Mouse (Mus musculus) lung, embryonic 15.5 days (tissue): ENCODE data around the gene Notch2. TPM values are rescaled to one million over a fixed set of nuclear protein-coding genes. Genes with fewer than 3 reads are reported as not detected.

ENCODE experiments used
- ATAC-seq: fragments of 200-750 bp; cut with Nextera tagmentation; 2 replicates; pipeline ENCODE4 v1.8.0; 2017; ENCODE audit warnings: moderate number of reproducible peaks, borderline replicate concordance; ENCODE audit not compliant: low FRiP score, low TSS enrichment; ENCODE audit errors: extremely low read depth
- H3K27ac ChIP-seq: fragments of 300-500 bp; sonication (generic); 2 replicates; pipeline ENCODE4 v1.5.1; 2015; ENCODE audit warnings: moderate library complexity, mild to moderate bottlenecking, inconsistent platforms
- H3K27me3 ChIP-seq: fragments of 300-500 bp; sonication (generic); 2 replicates; pipeline ENCODE4 v1.6.1; 2015; ENCODE audit warnings: inconsistent platforms
- H3K36me3 ChIP-seq: fragments of 300-500 bp; sonication (generic); 2 replicates; pipeline ENCODE4 v1.6.1; 2015; ENCODE audit warnings: inconsistent platforms
- H3K4me1 ChIP-seq: fragments of 300-500 bp; sonication (generic); 2 replicates; pipeline ENCODE4 v1.6.1; 2015; ENCODE audit warnings: inconsistent platforms
- H3K4me2 ChIP-seq: fragments of 300-500 bp; sonication (generic); 2 replicates; pipeline ENCODE4 v1.6.1; 2015; ENCODE audit warnings: inconsistent platforms, mild to moderate bottlenecking, moderate library complexity
- H3K4me3 ChIP-seq: fragments of 300-500 bp; sonication (generic); 2 replicates; pipeline ENCODE4 v1.5.1; 2015; ENCODE audit warnings: mild to moderate bottlenecking, inconsistent platforms
- H3K9ac ChIP-seq: fragments of 300-500 bp; sonication (generic); 2 replicates; pipeline ENCODE4 v1.6.1; 2015; ENCODE audit warnings: inconsistent platforms
- H3K9me3 ChIP-seq: fragments of 300-500 bp; sonication (generic); 2 replicates; pipeline ENCODE4 v1.6.1; 2016; ENCODE audit warnings: inconsistent platforms
- WGBS: fragments of 180-500 bp; shearing (Covaris S2); methylation state at CpG from one replicate; pipeline ENCODE4 v1.1.7; 2015; 5-methylcytosine and 5-hydroxymethylcytosine counted together
- polyA plus RNA-seq: library from polyadenylated mRNA; unstranded; fragments of >200 nt; fragmentation: Nextera tagmentation; extraction: Ambion mirVana; gene quantifications from 2 replicates; pipeline ENCODE4 v1.2.1, GENCODE M21; 2015

Gene Notch2
- polyA plus RNA-seq, 1 experiment from 2014 or later, result 35.1 TPM

DNA sequence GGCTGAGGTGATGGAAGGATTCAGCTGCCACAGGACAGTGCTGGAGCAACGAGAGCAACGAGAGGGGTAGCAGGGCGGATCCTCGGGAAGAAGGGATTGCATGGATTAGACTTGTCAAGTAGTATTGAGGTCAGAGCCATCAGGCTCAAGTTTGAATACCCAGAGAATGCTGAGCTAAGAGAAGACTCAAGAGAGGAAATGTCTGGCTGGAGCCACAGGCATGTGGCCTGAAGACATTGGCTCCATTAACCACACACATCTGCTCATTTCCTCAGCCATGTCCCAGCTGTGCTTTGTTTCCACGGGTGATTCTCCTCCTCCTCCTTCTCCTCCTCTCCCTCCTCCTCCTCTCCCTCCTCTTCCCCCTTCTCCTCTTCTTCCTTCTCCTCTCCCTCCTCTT is 186.4 kb downstream of the Notch2 start:
- H3K4me1 ChIP-seq, result peaks cover 6% of the 10 kb centered on the region; the same call in 1 of the 2 replicates
- no peak overlapping the region for H3K4me3 ChIP-seq
- H3K9me3 ChIP-seq, result no peaks in the 10 kb centered on the region
- no peaks in the 10 kb centered on the region for H3K36me3 ChIP-seq
- H3K27ac ChIP-seq, result no peak overlapping the region
- no peak for ATAC-seq
- WGBS, result 64% methylated on average over 5 of the region's 5 CpGs
- H3K27me3 ChIP-seq, result no peaks in the 10 kb centered on the region
- H3K4me2 ChIP-seq, result no peak overlapping the region
- H3K9ac ChIP-seq, result no peak overlapping the region

Other genes starting within 250 kb of the Notch2 start
- gene Pde4dip, start 124.8 kb upstream of the Notch2 start, polyA plus RNA-seq, result 16.4 and 18.3 TPM in 2 replicates
- gene Sec22b, start 112.3 kb upstream of the Notch2 start, polyA plus RNA-seq, result 147 and 157 TPM in 2 replicates
- not detected in 2 replicates for gene Adam30, start 147.1 kb downstream of the Notch2 start, polyA plus RNA-seq
- gene Reg4, start 208.6 kb downstream of the Notch2 start, polyA plus RNA-seq, result not detected in 2 replicates